Mouse (Mus musculus) spleen, postnatal 10 days (tissue): ENCODE data around the gene Tmem268.

ENCODE experiments used
- DNase-seq, 2 experiments: peaks; one replicate each; pipeline ENCODE4 v3.0.0; 2021 to 2022; ENCODE audit warnings: low spot score in 2 of 2

Tmem268 gene

DNA sequence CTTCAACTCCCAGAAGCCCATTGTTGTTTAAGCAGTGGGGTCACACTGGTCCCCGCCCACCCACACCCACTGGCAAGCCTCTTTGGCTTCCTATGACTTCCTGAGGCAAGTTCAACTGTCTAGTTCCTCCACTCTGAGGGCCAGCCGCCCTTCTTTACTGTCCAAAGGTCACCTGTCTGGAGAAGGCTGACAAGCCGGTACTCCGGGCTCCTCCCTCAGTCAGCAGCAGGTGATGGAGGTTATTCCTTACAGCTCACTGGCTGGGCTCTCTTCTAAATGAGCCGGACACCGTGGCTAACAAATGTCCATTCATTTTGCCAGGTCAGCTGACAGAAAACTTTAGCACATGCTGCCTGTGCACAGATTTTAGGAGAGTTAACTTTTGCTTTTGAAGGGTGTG is 42.2 kb downstream of the Tmem268 start:
- DNase-seq: no peak

- DNase-seq: no peak
Observed at GRCm38 (mm10) chr4:63601263-63601662, 42.7 kb downstream of the Tmem268 start.

DNA sequence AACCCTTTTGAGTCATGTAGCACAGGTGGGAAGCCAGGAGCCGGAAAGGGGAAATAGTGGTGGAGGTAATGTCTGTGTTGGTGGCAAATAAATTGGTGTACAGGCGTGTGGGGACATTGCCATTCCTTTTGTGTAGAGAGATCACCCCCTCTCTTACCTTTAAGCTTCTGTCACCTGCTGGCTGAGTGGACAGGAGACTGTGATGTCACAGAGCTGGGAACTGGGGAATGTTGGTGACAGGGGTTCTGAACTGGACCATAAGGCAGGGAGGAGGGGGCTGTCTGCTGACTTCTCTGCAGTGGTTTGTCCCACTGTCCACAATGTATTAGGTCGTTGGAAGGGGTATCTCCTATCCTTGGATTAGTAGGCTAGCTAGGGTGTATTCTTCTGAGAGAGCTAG is 46.4 kb downstream of the Tmem268 start, which contains the start of gene Gm11213:
Gene Gm11213, minus strand, starts transcription at position 317 of the 400 bp plus-strand sequence.
- DNase-seq: no peak

DNA sequence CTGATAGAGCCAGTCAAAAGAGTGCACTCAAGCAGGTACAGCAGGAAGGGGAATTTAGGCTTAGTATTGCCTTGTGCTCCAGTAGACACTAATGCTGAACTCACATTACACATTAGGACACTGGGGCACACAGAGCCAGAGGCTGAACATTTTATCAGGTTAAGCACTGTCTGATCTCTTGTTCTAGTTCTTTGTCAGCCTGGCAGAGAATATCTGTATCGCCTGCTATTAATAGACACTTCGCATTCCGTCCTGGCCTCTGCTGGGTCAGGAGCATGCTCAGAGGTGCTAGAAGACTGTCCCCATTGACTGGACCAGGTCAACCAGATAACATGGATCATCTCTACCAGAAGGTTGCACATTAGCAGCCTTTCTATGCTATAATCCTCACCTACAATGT is 47.0 kb downstream of the Tmem268 start:
- DNase-seq: no peak

GRCm38 (mm10) chr4:63605968-63606367 is 47.4 kb downstream of the Tmem268 start:
- no peak for DNase-seq

DNA sequence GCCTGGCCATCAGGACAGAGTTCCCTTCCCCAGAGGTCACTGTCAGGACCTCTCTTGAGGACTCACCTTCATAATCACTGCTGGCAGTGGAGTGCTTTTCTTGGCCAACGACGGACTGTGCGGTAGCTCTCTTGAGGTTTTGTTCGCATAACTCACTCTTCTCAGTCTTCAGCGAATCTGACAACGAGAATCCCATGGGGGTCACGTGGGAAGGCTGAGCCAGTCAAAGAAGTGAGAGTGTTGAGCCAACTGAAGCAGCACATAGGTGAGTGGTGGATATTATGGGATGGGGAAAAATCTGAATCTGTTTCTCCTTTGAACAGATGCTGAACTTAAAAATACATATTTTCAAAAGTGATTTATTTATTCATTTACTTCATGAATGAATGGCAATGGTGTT is 49.8 kb downstream of the Tmem268 start:
- no peak for DNase-seq

GRCm38 (mm10) chr4:63621861-63622260 is 63.3 kb downstream of the Tmem268 start:
- no peak for DNase-seq

DNA sequence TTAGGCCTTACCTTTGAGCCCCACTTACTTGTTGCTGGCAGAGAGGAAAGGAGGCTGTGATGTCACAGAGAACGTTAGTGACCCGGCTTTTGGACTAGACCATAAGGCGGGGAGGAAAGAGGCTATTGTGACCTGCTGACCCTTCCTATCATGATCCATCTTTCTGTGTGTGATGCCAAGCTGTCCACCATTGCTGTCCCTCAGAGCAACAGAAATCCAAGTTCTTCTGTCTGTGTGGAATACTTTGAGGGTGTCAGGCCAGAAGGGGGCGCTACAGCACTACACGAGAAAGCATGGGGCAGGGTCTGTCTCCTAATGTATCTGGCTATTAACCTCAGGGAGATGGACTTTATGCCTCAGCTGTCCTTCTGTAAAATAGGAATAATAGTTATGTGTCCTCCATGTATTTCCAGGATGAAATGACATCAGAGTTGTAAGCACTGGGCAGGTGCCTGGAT is 63.8 kb downstream of the Tmem268 start, which contains the start of gene Tex48:
Gene Tex48, minus strand, starts transcription at position 51 of the 458 bp plus-strand sequence.
- peak in 1 of 2 experiments; percentile 63 for DNase-seq

GRCm38 (mm10) chr4:63625563-63626080 is 67.0 kb downstream of the Tmem268 start:
- no peak for DNase-seq

DNA sequence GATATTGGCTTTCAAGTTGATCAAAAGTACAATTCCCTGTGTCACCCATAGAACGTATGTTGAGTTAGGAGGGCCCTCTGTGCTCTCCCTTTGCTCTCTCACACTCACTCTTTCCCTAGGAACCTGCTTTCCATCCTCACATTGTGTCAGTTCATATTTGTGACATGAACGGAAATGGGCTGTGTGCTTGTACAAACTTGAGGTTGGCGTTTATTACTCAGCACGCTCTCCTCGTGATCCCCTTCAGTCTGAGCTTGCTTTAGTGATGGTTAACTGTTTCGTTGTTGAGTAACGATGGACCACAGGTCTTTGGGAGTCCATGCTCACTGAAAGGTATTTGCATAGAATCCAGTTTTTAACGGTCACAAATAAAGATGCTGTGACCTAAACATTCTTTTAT is 68.5 kb downstream of the Tmem268 start:
- no peak for DNase-seq

DNA sequence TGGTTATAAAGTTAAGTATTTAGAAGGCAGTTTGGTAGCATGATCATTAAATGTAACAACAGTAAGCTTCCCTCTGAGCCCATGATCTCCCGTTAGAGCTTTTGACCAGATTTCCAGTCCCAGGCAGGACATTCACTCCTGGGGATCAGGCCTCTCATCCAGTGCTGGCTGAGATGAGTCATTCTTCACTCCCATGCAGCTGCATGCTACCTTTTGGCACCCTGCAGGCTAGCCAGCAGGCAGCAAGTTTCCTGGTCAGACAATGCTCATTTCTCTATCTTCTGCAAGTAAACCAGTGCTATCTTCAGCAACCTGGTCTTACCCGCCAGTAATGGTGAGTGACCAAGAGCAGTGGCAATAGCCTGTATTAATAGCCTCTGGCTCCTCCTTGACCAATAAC is 74.6 kb downstream of the Tmem268 start:
- no peak for DNase-seq
